Mouse (Mus musculus): ENCODE measurements at regions not wholly inside any gene's neighbourhood (a gene's known extent, or its start where the extent isn't known, plus 50 kb on each side); places are given as distances from the start of the nearest gene placed in this dataset.
A peak's percentile ranks its signal among the peaks of the same experiment; 100 is the strongest.

- no peaks in the 10 kb centered on the region for H3K36me3 ChIP-seq (ENCODE audit: insufficient read depth)
- ATAC-seq (no peak), DNase-seq (no peak)
- peaks cover 4% of the 10 kb centered on the region for H3K4me1 ChIP-seq (ENCODE audit: insufficient read depth)
- H3K9me3 ChIP-seq (ENCODE audit: low read length) = no peaks in the 10 kb centered on the region
- no peaks in the 10 kb centered on the region for H3K27me3 ChIP-seq (ENCODE audit: insufficient read depth, low read length)
- no peak overlapping the region for H3K9ac ChIP-seq
- no peak overlapping the region for H3K27ac ChIP-seq (ENCODE audit: low read depth, low read length)
- no peak overlapping the region for H3K4me3 ChIP-seq (ENCODE audit: low read depth, low read length)
- 91% methylated on average over 5 of the region's 5 CpGs for WGBS
- no peak overlapping the region for H3K4me2 ChIP-seq (ENCODE audit: low read depth)
- TF ChIP-seq CTCF (IDR thresholded peaks at IDR 0.05; ENCODE audit: low read depth) = no peak
Measured at GRCm38 (mm10) chr2:166409391-166409790, 253.9 kb upstream of the Sulf2 start.

DNA sequence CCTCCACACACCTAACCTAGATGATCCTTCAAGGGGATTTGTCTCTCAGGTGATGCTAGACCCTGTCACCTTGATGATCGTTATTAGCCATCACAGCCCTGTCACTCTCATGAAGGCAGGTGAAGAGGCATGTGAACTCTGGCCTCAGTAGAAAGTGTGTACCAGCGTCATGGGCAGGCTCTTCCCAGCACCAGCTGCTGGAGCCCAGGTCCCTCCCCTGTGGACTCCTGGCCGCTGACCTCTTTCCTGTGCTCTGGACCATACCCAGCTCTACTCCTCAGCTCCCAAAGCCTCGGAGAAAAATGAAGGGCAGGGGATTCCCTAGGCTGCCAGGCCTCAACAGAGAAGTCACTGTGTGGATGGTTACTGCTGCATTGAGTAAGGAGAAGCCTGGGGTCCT, 253.3 kb upstream of the Sulf2 start:
- H3K4me1 ChIP-seq (ENCODE audit: insufficient read depth) = peaks cover 4% of the 10 kb centered on the region
- no peak for TF ChIP-seq CTCF (IDR thresholded peaks at IDR 0.05; ENCODE audit: low read depth)
- DNase-seq = no peak
- no peak overlapping the region for H3K9ac ChIP-seq
- WGBS = 97% methylated on average over 4 of the region's 4 CpGs
- H3K9me3 ChIP-seq (ENCODE audit: low read length) = no peaks in the 10 kb centered on the region
- ATAC-seq = no peak
- no peak overlapping the region for H3K4me2 ChIP-seq (ENCODE audit: low read depth)
- no peak overlapping the region for H3K4me3 ChIP-seq (ENCODE audit: low read depth, low read length)
- H3K36me3 ChIP-seq (ENCODE audit: insufficient read depth) = no peaks in the 10 kb centered on the region
- H3K27ac ChIP-seq (ENCODE audit: low read depth, low read length) = no peak overlapping the region
- H3K27me3 ChIP-seq (ENCODE audit: insufficient read depth, low read length) = no peaks in the 10 kb centered on the region

GRCm38 (mm10) chr2:166408009-166408408, 252.5 kb upstream of the Sulf2 start:
- ATAC-seq = no peak
- Histone ChIP-seq H3K4me3 (ENCODE audit: low read depth, low read length) (no peak overlapping the region), H3K4me2 (ENCODE audit: low read depth) (no peak overlapping the region), H3K27me3 (ENCODE audit: insufficient read depth, low read length) (no peaks in the 10 kb centered on the region), H3K4me1 (ENCODE audit: insufficient read depth) (peaks cover 4% of the 10 kb centered on the region), H3K27ac (ENCODE audit: low read depth, low read length) (no peak overlapping the region), H3K36me3 (ENCODE audit: insufficient read depth) (no peaks in the 10 kb centered on the region), H3K9ac (no peak overlapping the region), H3K9me3 (ENCODE audit: low read length) (no peaks in the 10 kb centered on the region)
- TF ChIP-seq CTCF (IDR thresholded peaks at IDR 0.05; ENCODE audit: low read depth) = no peak
- WGBS = 48% methylated on average over 16 of the region's 16 CpGs
- DNase-seq = no peak

DNA sequence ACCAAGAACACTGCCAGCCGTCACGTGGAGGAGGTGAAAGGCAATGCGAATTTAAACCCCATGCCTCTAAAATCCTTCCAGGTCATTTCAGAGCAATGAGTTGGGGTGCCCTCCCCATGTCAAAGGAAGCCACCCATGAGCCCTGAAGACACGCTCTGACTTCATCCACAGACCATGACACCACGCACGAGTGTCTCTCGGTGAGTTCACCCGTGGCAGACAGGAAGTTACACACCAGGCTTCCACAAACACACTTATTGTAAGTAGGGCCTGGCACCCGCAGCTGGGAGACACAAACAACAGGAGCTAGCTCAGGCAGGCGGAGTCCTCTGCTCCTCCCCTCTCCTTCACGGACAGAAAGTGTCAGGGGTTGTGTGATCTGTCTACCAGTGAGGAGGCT, 251.4 kb upstream of the Sulf2 start:
- no peak for ATAC-seq
- DNase-seq = no peak
- Histone ChIP-seq H3K9me3 (ENCODE audit: low read length) (no peaks in the 10 kb centered on the region), H3K4me2 (ENCODE audit: low read depth) (no peak overlapping the region), H3K9ac (no peak overlapping the region), H3K4me3 (ENCODE audit: low read depth, low read length) (no peak overlapping the region), H3K27me3 (ENCODE audit: insufficient read depth, low read length) (no peaks in the 10 kb centered on the region), H3K4me1 (ENCODE audit: insufficient read depth) (no peaks in the 10 kb centered on the region), H3K27ac (ENCODE audit: low read depth, low read length) (no peak overlapping the region), H3K36me3 (ENCODE audit: insufficient read depth) (no peaks in the 10 kb centered on the region)
- no peak for TF ChIP-seq CTCF (IDR thresholded peaks at IDR 0.05; ENCODE audit: low read depth)
- WGBS = 85% methylated on average over 11 of the region's 11 CpGs

DNA sequence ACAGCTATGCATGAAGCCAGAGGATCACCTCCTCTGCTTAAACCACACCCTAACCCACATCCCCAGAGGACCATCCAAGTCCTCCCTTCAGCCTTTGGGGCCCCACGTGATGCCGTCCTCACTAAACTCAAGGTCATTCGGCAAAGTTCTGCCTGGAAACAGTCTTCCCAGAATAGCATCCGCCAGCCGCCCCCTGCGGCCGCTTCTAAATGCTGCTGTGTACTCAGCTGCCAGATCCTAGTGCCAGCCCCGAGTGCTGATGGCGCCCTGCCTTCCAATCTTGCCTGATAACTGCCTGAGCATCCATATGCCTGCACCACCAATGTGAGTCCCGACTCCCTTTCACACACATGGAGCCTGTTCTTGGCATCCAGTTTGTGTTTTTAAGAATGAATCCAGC, 247.9 kb upstream of the Sulf2 start:
- DNase-seq (peak; percentile 80), ATAC-seq (peak; percentile 90)
- Histone ChIP-seq H3K27ac (ENCODE audit: low read depth, low read length) (peak overlapping the region; percentile 45), H3K36me3 (ENCODE audit: insufficient read depth) (no peaks in the 10 kb centered on the region), H3K4me3 (ENCODE audit: low read depth, low read length) (no peak overlapping the region), H3K4me2 (ENCODE audit: low read depth) (no peak overlapping the region), H3K9me3 (ENCODE audit: low read length) (no peaks in the 10 kb centered on the region), H3K4me1 (ENCODE audit: insufficient read depth) (no peaks in the 10 kb centered on the region), H3K9ac (no peak overlapping the region), H3K27me3 (ENCODE audit: insufficient read depth, low read length) (no peaks in the 10 kb centered on the region)
- WGBS = 50% methylated on average over 10 of the region's 10 CpGs
- peak; percentile 31 for TF ChIP-seq CTCF (IDR thresholded peaks at IDR 0.05; ENCODE audit: low read depth)

DNA sequence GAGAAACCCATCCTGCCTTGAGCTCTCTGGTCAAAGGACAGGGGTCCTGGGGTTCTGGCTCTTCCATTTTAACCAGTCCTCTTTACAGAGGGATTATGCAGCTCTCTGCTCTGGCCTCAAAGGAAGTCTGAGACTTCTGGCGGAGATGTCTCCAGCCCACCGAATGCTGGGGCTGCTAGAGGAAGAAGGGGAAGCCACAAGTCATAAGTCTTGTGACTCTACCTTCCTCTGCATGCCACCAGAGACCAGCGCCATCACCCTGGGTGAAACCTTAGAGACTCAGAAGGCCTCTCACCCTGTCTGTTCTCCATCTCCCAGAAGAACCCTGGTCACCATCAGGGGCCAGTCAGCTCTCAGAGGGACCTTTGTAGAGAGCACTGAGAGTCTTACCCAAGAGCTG, 246.4 kb upstream of the Sulf2 start:
- H3K27me3 ChIP-seq (ENCODE audit: insufficient read depth, low read length) = 0 out of 2 replicates have a peak, but pooled peaks cover 5% of the 10 kb centered on the region
- no peaks in the 10 kb centered on the region for H3K9me3 ChIP-seq (ENCODE audit: low read length)
- ATAC-seq (no peak), DNase-seq (no peak)
- H3K9ac ChIP-seq = no peak overlapping the region
- no peaks in the 10 kb centered on the region for H3K36me3 ChIP-seq (ENCODE audit: insufficient read depth)
- no peak overlapping the region for H3K4me2 ChIP-seq (ENCODE audit: low read depth)
- WGBS = 90% methylated on average over 3 of the region's 3 CpGs
- H3K4me1 ChIP-seq (ENCODE audit: insufficient read depth) = no peaks in the 10 kb centered on the region
- H3K4me3 ChIP-seq (ENCODE audit: low read depth, low read length) = no peak overlapping the region
- no peak overlapping the region for H3K27ac ChIP-seq (ENCODE audit: low read depth, low read length)
- no peak for TF ChIP-seq CTCF (IDR thresholded peaks at IDR 0.05; ENCODE audit: low read depth)

DNA sequence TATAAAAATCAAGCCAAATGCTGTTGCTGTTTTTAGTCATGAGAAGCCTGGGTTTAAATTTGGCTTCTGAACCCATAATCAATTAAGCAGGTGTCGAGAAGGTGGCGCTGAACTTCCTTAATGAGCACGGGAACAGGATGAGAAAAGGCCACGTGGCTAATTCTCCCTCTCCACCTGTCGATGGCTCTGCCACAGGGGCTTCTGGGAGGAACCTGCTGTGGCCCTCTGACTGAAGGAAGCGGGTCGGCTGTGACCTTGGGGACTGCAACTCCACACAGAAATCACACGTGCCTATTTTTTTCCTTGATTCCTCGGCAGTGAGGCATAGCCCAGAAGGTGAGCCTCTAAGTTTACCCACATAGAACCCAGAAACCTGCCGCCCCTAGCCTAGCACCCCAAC, 244.8 kb upstream of the Sulf2 start:
- Histone ChIP-seq H3K27me3 (ENCODE audit: insufficient read depth, low read length) (0 out of 2 replicates have a peak, but pooled peaks cover 5% of the 10 kb centered on the region), H3K4me1 (ENCODE audit: insufficient read depth) (no peaks in the 10 kb centered on the region), H3K9ac (no peak overlapping the region), H3K4me2 (ENCODE audit: low read depth) (no peak overlapping the region), H3K27ac (ENCODE audit: low read depth, low read length) (no peak overlapping the region), H3K9me3 (ENCODE audit: low read length) (no peaks in the 10 kb centered on the region), H3K36me3 (ENCODE audit: insufficient read depth) (no peaks in the 10 kb centered on the region), H3K4me3 (ENCODE audit: low read depth, low read length) (no peak overlapping the region)
- WGBS = 58% methylated on average over 10 of the region's 10 CpGs
- ATAC-seq = no peak
- no peak for TF ChIP-seq CTCF (IDR thresholded peaks at IDR 0.05; ENCODE audit: low read depth)
- no peak for DNase-seq

All from forebrain, postnatal 0 days (tissue).